Mouse (Mus musculus) urinary bladder, postnatal 36 days (tissue): ENCODE results near the gene Glb1.
A peak's percentile ranks its signal among the peaks of the same experiment; 100 is the strongest.

Experiments used
- DNase-seq, 2 experiments: peaks; one replicate each; pipeline ENCODE4 v3.0.0; 2022; ENCODE audit warnings: low spot score in 2 of 2, mixed read lengths in 1 of 2

Glb1 gene

DNA sequence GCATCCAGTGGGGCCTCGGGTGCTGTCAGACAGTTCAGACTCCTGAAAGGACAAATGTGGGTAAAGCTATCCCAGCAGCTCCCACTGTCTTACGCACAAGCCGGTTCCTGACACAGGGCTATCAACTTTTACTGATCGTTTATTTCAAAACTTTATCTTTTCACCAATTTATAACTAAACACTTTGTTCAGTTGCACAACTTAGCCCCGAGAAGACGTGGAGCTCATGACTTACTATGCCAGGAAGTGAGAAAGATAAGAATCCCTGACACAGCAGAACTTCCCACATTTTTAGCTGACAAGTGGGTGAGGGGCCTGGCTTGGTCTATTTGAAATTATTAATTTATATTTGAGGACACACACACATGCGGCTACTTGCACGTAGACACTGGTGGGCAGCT lies 6.2 kb upstream of the Glb1 start:
- DNase-seq, result no peak

DNA sequence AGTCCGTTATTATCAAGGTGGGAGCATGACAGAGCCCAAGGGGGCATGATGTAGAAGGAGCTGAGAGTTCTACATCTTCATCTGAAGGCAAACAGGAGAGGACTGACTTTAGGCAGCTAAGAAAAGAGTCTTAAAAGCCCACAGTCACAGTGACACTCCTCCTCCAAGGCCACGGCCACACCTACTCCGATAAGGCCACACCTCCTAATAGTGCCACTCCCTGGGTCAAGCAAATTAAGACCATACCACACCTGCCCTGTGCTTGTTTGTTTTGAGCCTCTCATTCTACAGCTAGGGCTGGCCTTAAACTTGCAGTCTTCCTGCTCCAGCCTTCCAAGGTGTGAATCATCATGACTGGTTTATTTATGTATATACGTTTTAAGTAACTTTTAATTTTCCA lies 5.6 kb upstream of the Glb1 start:
- no peak for DNase-seq

DNA sequence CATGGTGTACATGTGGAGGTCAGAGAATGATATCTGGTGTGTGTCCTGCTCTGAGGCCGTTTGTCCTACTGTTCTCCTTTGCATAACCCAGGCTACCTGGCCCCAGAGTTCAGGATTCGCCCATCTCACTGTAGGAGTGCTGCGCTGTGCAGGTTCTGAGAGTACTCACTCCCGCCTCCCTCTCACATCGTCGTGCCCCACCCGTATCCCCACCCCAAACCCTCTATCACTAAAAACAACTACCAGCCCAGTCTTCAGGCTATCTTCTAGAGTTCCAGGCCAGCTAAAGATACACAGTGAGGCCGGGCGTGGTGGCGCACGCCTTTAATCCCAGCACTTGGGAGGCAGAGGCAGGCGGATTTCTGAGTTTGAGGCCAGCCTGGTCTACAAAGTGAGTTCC lies 1.2 kb upstream of the Glb1 start:
- DNase-seq, result no peak

- DNase-seq, result no peak
Observed at GRCm38 (mm10) chr9:114400588-114400948, 308 bp upstream of the Glb1 start.

- no peak for DNase-seq
Observed at GRCm38 (mm10) chr9:114401685-114402080, 807 bp downstream of the Glb1 start.

DNA sequence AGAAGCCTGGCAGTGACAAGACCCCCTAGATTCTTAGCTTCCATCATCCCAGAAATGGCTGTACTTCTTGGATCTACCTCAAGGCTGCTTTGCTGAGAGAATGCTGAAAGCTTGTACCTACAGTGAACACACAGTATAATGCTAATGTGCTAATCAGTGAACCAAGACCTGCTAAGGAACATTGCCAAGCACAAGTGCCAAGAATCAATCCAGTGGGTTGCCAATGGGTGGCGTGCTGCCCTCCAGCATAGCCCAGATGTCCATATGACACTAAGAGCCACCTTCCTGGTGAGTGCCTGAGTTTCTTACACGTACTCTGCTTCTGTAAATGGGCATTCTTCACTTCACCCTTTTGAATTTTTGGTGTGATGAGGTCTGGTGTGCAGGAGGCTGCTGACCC lies 6.8 kb downstream of the Glb1 start:
- DNase-seq, result no peak

DNA sequence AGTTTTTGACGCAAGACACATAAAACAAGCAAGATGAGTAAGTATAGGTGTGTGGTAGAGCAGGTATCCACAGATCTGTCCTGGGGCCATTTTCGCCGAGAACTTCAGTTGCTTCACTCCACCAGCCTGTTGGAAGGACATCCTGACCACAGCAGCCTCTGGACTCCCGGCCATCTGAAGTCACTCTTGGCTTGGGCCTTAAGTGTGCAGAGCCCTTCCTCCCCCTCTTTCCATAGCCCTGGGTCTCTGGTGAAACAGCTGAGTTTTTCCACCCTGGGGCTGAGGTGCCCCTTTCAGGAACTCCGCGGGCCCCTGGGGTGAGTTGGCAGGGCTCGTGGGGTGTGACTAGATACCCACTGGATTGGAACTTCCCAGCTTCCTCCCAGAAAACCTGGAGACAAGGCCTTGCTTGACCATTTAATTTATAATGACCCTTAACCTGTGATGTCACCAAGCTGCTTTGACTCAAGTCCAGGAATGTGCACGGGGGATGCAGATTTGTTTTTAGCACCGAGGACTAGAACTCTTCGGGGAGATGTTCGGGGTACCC lies 9.5 kb downstream of the Glb1 start:
- DNase-seq, result no peak

GRCm38 (mm10) chr9:114411295-114411694 lies 10.4 kb downstream of the Glb1 start:
- no peak for DNase-seq

GRCm38 (mm10) chr9:114412406-114412805 lies 11.5 kb downstream of the Glb1 start:
- DNase-seq, result no peak

DNA sequence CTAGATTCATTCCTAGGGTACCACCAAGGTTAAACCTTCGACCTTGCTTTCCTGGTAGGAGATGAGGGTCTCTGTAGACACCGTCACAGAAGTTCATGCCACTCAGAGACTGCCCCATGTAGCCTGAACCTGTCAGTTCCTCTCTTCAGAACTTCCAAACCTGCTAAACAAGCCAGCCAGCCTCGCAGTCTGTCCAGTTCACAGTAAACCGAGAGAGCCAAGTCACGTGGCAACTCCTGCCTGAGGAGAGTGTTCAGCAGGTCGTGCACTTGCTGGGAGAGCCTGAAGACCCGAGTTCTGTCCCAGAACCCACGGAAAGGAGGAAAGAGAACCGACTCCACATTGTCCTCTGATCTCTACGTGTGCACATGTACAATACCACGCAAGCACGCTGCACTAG lies 13.0 kb downstream of the Glb1 start:
- DNase-seq, result peak; percentile 30 to 61

DNA sequence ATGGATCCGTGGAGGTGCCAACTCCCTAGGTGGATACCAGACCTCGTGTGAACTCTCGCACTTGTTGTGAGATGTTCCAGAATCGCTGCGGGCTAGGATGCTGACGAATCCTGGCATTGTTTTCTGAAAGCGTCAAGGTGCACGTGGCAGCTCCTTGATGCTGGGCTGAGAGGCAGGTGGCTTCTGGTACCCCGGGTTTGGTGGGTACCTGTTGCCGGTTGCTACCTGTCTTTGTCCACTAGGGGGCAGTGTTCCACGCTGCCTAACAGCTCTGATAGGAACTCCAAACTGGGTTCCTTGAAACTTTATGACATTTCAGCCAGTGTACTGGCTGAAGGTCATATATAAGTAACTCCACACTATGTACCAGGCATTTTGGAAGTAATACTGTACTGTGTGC lies 14.8 kb downstream of the Glb1 start:
- DNase-seq, result no peak

DNA sequence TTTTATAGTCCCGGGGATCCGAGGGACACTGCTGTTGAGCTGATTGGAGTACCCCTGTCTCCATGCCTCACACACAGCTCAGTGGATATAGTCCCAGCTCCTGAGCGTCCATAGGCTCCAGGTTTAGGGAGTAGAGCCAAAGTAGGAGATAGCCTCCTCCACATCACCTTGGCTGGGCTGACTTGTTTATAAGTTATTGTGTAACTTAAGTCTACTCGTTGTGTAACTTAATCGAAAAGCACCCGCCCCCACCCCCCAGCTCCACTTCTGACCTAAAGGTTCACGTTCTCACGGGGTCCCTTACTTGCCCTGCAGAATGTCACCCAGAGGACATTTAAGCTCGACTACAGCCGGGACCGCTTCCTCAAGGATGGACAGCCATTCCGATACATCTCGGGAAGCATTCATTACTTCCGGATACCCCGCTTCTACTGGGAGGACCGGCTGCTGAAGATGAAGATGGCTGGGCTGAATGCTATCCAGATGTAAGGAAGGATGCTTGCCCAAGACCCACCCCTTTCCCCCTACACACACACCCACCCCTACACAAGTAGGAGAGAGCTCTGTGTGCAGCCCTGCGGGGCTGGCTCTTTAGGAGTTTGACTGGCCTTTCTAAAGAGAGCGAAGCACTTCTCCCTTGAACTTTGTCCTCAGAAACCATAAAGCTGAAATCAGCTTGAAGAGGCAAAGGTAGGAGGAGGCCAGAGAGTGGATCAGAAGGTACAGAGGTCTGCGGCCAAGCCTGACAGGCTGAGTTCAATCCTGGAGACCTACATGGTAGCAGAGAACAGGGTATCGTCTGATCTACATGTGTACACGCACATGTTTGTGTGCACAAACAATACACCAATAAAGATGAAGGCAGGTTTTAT lies 16.0 kb downstream of the Glb1 start:
- DNase-seq, result no peak

DNA sequence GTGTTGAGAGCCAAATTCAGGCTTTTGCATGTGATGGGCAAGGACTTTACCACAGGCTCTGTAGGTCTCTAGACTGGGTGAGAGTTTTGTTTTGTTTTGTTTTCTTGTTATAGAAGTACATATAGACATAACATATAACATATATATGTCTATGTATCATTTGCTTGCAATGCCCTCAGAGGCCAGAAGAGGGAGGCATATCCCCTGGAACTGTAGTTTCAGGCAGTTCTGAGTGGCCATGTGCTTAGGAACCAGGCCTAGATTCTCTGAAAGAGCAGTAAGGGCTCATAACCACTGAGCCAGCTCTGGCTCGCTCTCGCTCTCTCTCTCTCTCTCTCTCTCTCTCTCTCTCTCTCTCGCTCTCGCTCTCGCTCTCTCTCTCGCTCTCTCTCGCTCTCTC lies 17.3 kb downstream of the Glb1 start:
- DNase-seq, result peak in 1 of 2 experiments; percentile 26

GRCm38 (mm10) chr9:114420443-114420842 lies 19.6 kb downstream of the Glb1 start:
- DNase-seq, result no peak

DNA sequence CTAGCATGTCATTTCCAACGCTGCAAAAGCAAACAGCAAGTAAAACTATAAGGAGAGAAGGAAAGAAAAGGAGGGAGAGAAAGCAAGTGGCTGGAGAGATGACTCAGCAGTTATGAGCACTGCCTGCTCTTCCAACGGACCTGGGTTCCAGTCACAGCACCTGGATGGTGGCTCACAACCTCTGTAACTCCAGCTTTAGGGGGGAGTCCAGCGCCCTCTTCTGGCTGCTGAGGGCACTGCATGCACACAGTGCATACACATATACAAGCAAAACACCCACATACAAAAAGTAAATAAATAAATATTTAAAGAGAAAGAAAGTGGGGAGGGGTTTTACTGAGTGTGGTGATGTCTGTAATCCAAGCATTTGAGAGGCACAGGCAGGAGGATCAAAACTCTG lies 20.2 kb downstream of the Glb1 start:
- no peak for DNase-seq

DNA sequence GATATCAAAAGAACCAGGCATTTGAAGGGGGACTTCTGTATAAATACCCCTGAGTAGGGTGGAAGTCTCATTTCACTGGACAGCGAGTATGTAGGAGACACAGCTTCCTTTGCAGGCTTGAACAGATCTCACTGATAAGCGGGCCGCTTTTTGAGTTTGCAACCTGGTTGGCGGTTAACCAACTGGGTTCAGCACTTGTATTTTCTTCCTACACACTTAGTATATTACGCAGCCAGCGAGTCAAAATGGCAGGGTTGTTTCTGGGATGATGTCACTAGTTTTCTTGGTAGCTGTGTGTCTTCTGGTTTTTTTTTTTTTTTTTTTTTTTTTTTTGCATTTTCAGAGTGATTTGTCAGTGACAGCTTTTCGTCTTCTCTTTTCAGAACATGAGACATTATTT lies 20.9 kb downstream of the Glb1 start:
- DNase-seq, result no peak

DNA sequence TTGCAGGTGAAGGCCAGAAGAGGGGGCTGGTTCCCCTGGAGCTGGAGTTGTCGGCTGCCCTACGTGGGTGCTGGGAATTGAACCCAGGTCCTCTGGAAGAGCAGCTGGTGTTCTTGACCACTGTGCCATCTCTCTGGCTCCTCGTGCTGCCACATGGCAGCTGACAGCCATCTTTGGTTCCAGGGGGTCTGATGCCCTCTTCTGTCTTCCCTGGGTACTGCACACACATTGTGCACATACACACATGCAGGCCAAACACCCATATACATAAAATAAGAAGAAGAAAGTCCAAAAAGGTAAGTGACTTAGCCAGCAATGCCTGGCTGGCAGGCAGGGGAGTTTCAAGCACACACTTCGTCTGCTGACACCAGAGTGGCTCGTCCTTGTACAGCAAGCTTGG lies 24.7 kb downstream of the Glb1 start:
- no peak for DNase-seq

DNA sequence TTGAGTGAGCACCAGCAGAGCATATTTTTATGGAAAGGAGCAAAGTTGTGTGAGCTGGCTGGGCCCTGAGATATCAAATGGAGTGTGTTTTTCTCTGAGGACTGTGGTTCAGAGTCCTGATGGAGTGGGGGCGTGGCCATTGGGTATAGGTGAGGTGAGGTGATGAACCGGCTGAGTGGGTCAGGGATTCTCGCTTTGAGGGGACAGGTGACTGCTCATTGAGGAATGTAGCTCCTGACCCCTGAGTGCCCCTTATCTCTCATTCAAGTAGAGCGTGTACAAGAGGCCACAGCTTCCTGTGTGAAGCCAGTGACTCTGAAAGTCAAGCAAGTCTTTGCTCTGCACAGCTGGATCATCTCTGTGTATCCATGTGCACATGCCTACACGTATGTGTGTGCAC lies 25.3 kb downstream of the Glb1 start:
- no peak for DNase-seq

- no peak for DNase-seq
Observed at GRCm38 (mm10) chr9:114427425-114427824, 26.5 kb downstream of the Glb1 start.

- no peak for DNase-seq
Observed at GRCm38 (mm10) chr9:114428103-114428834, 27.4 kb downstream of the Glb1 start.

- DNase-seq, result no peak
Observed at GRCm38 (mm10) chr9:114435668-114436067, 34.8 kb downstream of the Glb1 start.

- DNase-seq, result peak; percentile 16 to 23
Observed at GRCm38 (mm10) chr9:114440548-114440947, 39.7 kb downstream of the Glb1 start.

GRCm38 (mm10) chr9:114442225-114442624 lies 41.3 kb downstream of the Glb1 start:
- no peak for DNase-seq
